Mouse (Mus musculus): ENCODE measurements around the gene Tmem151b. TPM values are rescaled to one million over a fixed set of nuclear protein-coding genes. Genes with fewer than 3 reads are reported as not detected.
A peak's percentile ranks its signal among the peaks of the same experiment; 100 is the strongest.

Tmem151b gene
- polyA plus RNA-seq, 1 experiment from 2014 or later = 1.8 TPM

- peaks cover 29% of the 10 kb centered on the region for H3K4me1 ChIP-seq (ENCODE audit: control insufficient read depth, insufficient read depth, low read length)
- ATAC-seq (ENCODE audit: insufficient number of reproducible peaks, insufficient read depth, low FRiP score, low read depth) = no peak
- 76% methylated on average over 4 of the region's 4 CpGs for WGBS
- no peak overlapping the region for H3K4me2 ChIP-seq (replicated peaks; ENCODE audit: low read depth, low read length)
- H3K9me3 ChIP-seq (ENCODE audit: control insufficient read depth, low read depth, low read length) = no peaks in the 10 kb centered on the region
- no peak overlapping the region for H3K27ac ChIP-seq (ENCODE audit: low read length)
- no peak overlapping the region for H3K4me3 ChIP-seq (ENCODE audit: low read depth, low read length)
- H3K9ac ChIP-seq (replicated peaks; ENCODE audit: low read depth, low read length) = no peak overlapping the region
- no peaks in the 10 kb centered on the region for H3K36me3 ChIP-seq (ENCODE audit: control insufficient read depth, insufficient read depth, low read length)
- H3K27me3 ChIP-seq (ENCODE audit: control insufficient read depth, insufficient read depth, low read length) = no peaks in the 10 kb centered on the region
Measured at GRCm38 (mm10) chr17:45579554-45579953, 30.1 kb upstream of the Tmem151b start.

- H3K27ac ChIP-seq (ENCODE audit: low read length) = peak overlapping the region; percentile 78; the same call in 1 of the 2 replicates
- no peak overlapping the region for H3K4me2 ChIP-seq (replicated peaks; ENCODE audit: low read depth, low read length)
- H3K36me3 ChIP-seq (ENCODE audit: control insufficient read depth, insufficient read depth, low read length) = no peaks in the 10 kb centered on the region
- H3K9me3 ChIP-seq (ENCODE audit: control insufficient read depth, low read depth, low read length) = no peaks in the 10 kb centered on the region
- no peak overlapping the region for H3K4me3 ChIP-seq (ENCODE audit: low read depth, low read length)
- no peak for ATAC-seq (ENCODE audit: insufficient number of reproducible peaks, insufficient read depth, low FRiP score, low read depth)
- H3K4me1 ChIP-seq (ENCODE audit: control insufficient read depth, insufficient read depth, low read length) = peaks cover 24% of the 10 kb centered on the region
- H3K9ac ChIP-seq (replicated peaks; ENCODE audit: low read depth, low read length) = no peak overlapping the region
- 70% methylated on average over 7 of the region's 7 CpGs for WGBS
- no peaks in the 10 kb centered on the region for H3K27me3 ChIP-seq (ENCODE audit: control insufficient read depth, insufficient read depth, low read length)
Measured at GRCm38 (mm10) chr17:45578843-45579242, 29.4 kb upstream of the Tmem151b start.

GRCm38 (mm10) chr17:45578242-45578641, 28.8 kb upstream of the Tmem151b start:
- Histone ChIP-seq H3K27me3 (ENCODE audit: control insufficient read depth, insufficient read depth, low read length) (no peaks in the 10 kb centered on the region), H3K27ac (ENCODE audit: low read length) (peak overlapping the region; percentile 78; the same call in 1 of the 2 replicates), H3K36me3 (ENCODE audit: control insufficient read depth, insufficient read depth, low read length) (no peaks in the 10 kb centered on the region), H3K4me3 (ENCODE audit: low read depth, low read length) (no peak overlapping the region), H3K4me1 (ENCODE audit: control insufficient read depth, insufficient read depth, low read length) (peaks cover 24% of the 10 kb centered on the region), H3K9ac (replicated peaks; ENCODE audit: low read depth, low read length) (no peak overlapping the region), H3K9me3 (ENCODE audit: control insufficient read depth, low read depth, low read length) (no peaks in the 10 kb centered on the region), H3K4me2 (replicated peaks; ENCODE audit: low read depth, low read length) (no peak overlapping the region)
- no peak for ATAC-seq (ENCODE audit: insufficient number of reproducible peaks, insufficient read depth, low FRiP score, low read depth)
- WGBS = 48% methylated on average over 5 of the region's 5 CpGs

GRCm38 (mm10) chr17:45575123-45575897, 25.8 kb upstream of the Tmem151b start:
- Histone ChIP-seq H3K9me3 (ENCODE audit: control insufficient read depth, low read depth, low read length) (no peaks in the 10 kb centered on the region), H3K27ac (ENCODE audit: low read length) (0 out of 2 replicates have a peak overlapping the region, but pooled peaks have one; percentile 98), H3K36me3 (ENCODE audit: control insufficient read depth, insufficient read depth, low read length) (peaks cover 16% of the 10 kb centered on the region), H3K4me3 (ENCODE audit: low read depth, low read length) (no peak overlapping the region), H3K4me1 (ENCODE audit: control insufficient read depth, insufficient read depth, low read length) (peaks cover 32% of the 10 kb centered on the region; the same call in 1 of the 2 replicates), H3K9ac (replicated peaks; ENCODE audit: low read depth, low read length) (no peak overlapping the region), H3K4me2 (replicated peaks; ENCODE audit: low read depth, low read length) (no peak overlapping the region), H3K27me3 (ENCODE audit: control insufficient read depth, insufficient read depth, low read length) (no peaks in the 10 kb centered on the region)
- no peak for ATAC-seq (ENCODE audit: insufficient number of reproducible peaks, insufficient read depth, low FRiP score, low read depth)
- 89% methylated on average over 8 of the region's 8 CpGs for WGBS

GRCm38 (mm10) chr17:45574129-45574761, 24.8 kb upstream of the Tmem151b start:
- Histone ChIP-seq H3K36me3 (ENCODE audit: control insufficient read depth, insufficient read depth, low read length) (peaks cover 27% of the 10 kb centered on the region), H3K27me3 (ENCODE audit: control insufficient read depth, insufficient read depth, low read length) (no peaks in the 10 kb centered on the region), H3K27ac (ENCODE audit: low read length) (peak overlapping the region; percentile 98), H3K9ac (replicated peaks; ENCODE audit: low read depth, low read length) (peak overlapping the region; percentile 76), H3K4me2 (replicated peaks; ENCODE audit: low read depth, low read length) (peak overlapping the region; percentile 80), H3K4me1 (ENCODE audit: control insufficient read depth, insufficient read depth, low read length) (peaks cover 36% of the 10 kb centered on the region; the same call in 1 of the 2 replicates), H3K9me3 (ENCODE audit: control insufficient read depth, low read depth, low read length) (no peaks in the 10 kb centered on the region), H3K4me3 (ENCODE audit: low read depth, low read length) (peak overlapping the region; percentile 100)
- WGBS = 2% methylated on average over 17 of the region's 17 CpGs
- peak; percentile 46 for ATAC-seq (ENCODE audit: insufficient number of reproducible peaks, insufficient read depth, low FRiP score, low read depth)

GRCm38 (mm10) chr17:45573780-45574123, 24.3 kb upstream of the Tmem151b start:
- H3K9ac ChIP-seq (replicated peaks; ENCODE audit: low read depth, low read length) = peak overlapping the region; percentile 76
- peak overlapping the region; percentile 100 for H3K4me3 ChIP-seq (ENCODE audit: low read depth, low read length)
- WGBS = under 1% methylated on average over 16 of the region's 18 CpGs
- peaks cover 36% of the 10 kb centered on the region; the same call in 1 of the 2 replicates for H3K4me1 ChIP-seq (ENCODE audit: control insufficient read depth, insufficient read depth, low read length)
- ATAC-seq (ENCODE audit: insufficient number of reproducible peaks, insufficient read depth, low FRiP score, low read depth) = peak; percentile 66
- H3K27ac ChIP-seq (ENCODE audit: low read length) = peak overlapping the region; percentile 98
- H3K9me3 ChIP-seq (ENCODE audit: control insufficient read depth, low read depth, low read length) = no peaks in the 10 kb centered on the region
- H3K4me2 ChIP-seq (replicated peaks; ENCODE audit: low read depth, low read length) = peak overlapping the region; percentile 80
- H3K27me3 ChIP-seq (ENCODE audit: control insufficient read depth, insufficient read depth, low read length) = no peaks in the 10 kb centered on the region
- peaks cover 32% of the 10 kb centered on the region for H3K36me3 ChIP-seq (ENCODE audit: control insufficient read depth, insufficient read depth, low read length)

- Histone ChIP-seq H3K27me3 (ENCODE audit: control insufficient read depth, insufficient read depth, low read length) (no peaks in the 10 kb centered on the region), H3K4me1 (ENCODE audit: control insufficient read depth, insufficient read depth, low read length) (peaks cover 32% of the 10 kb centered on the region; the same call in 1 of the 2 replicates), H3K4me3 (ENCODE audit: low read depth, low read length) (peak within 1 kb of the TSS; percentile 100), H3K9me3 (ENCODE audit: control insufficient read depth, low read depth, low read length) (no peaks in the 10 kb centered on the region), H3K9ac (replicated peaks; ENCODE audit: low read depth, low read length) (peak within 1 kb of the TSS; percentile 99), H3K27ac (ENCODE audit: low read length) (peak within 1 kb of the TSS; percentile 98), H3K4me2 (replicated peaks; ENCODE audit: low read depth, low read length) (peak within 1 kb of the TSS; percentile 80), H3K36me3 (ENCODE audit: control insufficient read depth, insufficient read depth, low read length) (peaks cover 37% of the 10 kb centered on the region)
- 0% methylated on average over 41 of the region's 41 CpGs for WGBS
- peak; percentile 81 for ATAC-seq (ENCODE audit: insufficient number of reproducible peaks, insufficient read depth, low FRiP score, low read depth)
Measured at GRCm38 (mm10) chr17:45573087-45573779, 23.8 kb upstream of the Tmem151b start, which contains the start of gene Hsp90ab1. Gene Hsp90ab1 (minus strand): TSS chr17:45573271.
